ENCODE assay signal across 14 mouse cellular contexts in genomic region chr10:63176471-63176931, GRCm38 (mm10). TPM values are rescaled to one million over a fixed set of nuclear protein-coding genes. Genes with fewer than 3 reads are reported as not detected.
DNase-seq lines count a peak whose midpoint lies in the region; ATAC-seq and TF ChIP-seq lines count a peak whose summit lies in the region.
"Had no signal": no experiment of that assay in that cellular context is flagged by ENCODE, and none has a peak within 500 bp of the region (broad histone marks: within the 10 kb centered on the region; RNA-seq: fewer than 3 reads in every experiment).

No protein-coding gene starts in this region.

- no peaks in the 10 kb centered on the region for H3K36me3 ChIP-seq in liver, postnatal 0 days (replicated peaks; ENCODE audit: insufficient read depth, low read length)
- H3K36me3 ChIP-seq: G1E; heart, embryonic 10.5 days; midbrain, embryonic 12.5 days had no signal

- 36% methylated on average over 8 of the region's 8 CpGs for WGBS in lung, adult 2 months
- WGBS in bone marrow, adult 2 months, result 1% methylated on average over 8 of the region's 8 CpGs
- WGBS in liver, postnatal 0 days (ENCODE audit: insufficient replicate concordance), result 27% methylated on average over 8 of the region's 8 CpGs

- H3K4me3 ChIP-seq in lung, adult 2 months (replicated peaks; ENCODE audit: extremely low read depth, low read depth, low read length), result peak overlapping the region; percentile 45
- H3K4me3 ChIP-seq in bone marrow, adult 2 months (replicated peaks; ENCODE audit: control insufficient read depth, low read depth, low read length), result peak overlapping the region; percentile 61
- H3K4me3 ChIP-seq in liver, postnatal 0 days (ENCODE audit: low read depth, low read length), result peak overlapping the region; percentile 32
- H3K4me3 ChIP-seq: heart, embryonic 10.5 days; midbrain, embryonic 12.5 days had no signal

- TF ChIP-seq POLR2A in lung, adult 2 months (IDR thresholded peaks at IDR 0.05; ENCODE audit: borderline replicate concordance, extremely low read depth, low read depth, low read length), result no peak
- no peak for TF ChIP-seq POLR2A in bone marrow, adult 2 months (IDR thresholded peaks at IDR 0.05; ENCODE audit: borderline replicate concordance, control insufficient read depth, low read depth, low read length)

- TF ChIP-seq EP300 in liver, postnatal 0 days (IDR thresholded peaks at IDR 0.05; ENCODE audit: low read depth), result no peak

- H3K27me3 ChIP-seq in liver, postnatal 0 days (ENCODE audit: insufficient read depth, low read length), result no peaks in the 10 kb centered on the region

- no peak for DNase-seq in lung, adult 2 months
- no peak for DNase-seq in lung, postnatal 14 days
- no peak for DNase-seq in liver, postnatal 0 days
- DNase-seq in cerebellum, postnatal 25 days, result no peak
- DNase-seq in layer of hippocampus, adult 9-11 months, result no peak
- DNase-seq in left cerebral cortex, postnatal 10 days (ENCODE audit: extremely low spot score in 1 of 2, low spot score in 2 of 2), result no peak
- DNase-seq: layer of hippocampus, postnatal 36 days had no signal

- H3K27ac ChIP-seq in bone marrow, adult 2 months (ENCODE audit: control insufficient read depth, insufficient read depth, low read depth, low read length, poor library complexity), result peak overlapping the region; percentile 89
- H3K27ac ChIP-seq in liver, postnatal 0 days (ENCODE audit: low read depth), result peak overlapping the region; percentile 83
- H3K27ac ChIP-seq: heart, embryonic 10.5 days; midbrain, embryonic 12.5 days had no signal

- no peaks in the 10 kb centered on the region for H3K9me3 ChIP-seq in liver, postnatal 0 days (ENCODE audit: low read length)
- H3K9me3 ChIP-seq: G1E; heart, embryonic 10.5 days; midbrain, embryonic 12.5 days had no signal

- intact Hi-C loops in left cerebral cortex, postnatal 10 days (cut with DNase I), result no loop called here

- peak overlapping the region; percentile 16; the same call in 1 of the 2 replicates for H3K9ac ChIP-seq in liver, postnatal 0 days (replicated peaks)
- H3K9ac ChIP-seq: midbrain, embryonic 12.5 days had no signal

- H3K4me2 ChIP-seq in liver, postnatal 0 days (ENCODE audit: low read depth, low read length), result peak overlapping the region; percentile 65
- H3K4me2 ChIP-seq: midbrain, embryonic 12.5 days had no signal

- H3K4me1 ChIP-seq in lung, adult 2 months (ENCODE audit: control insufficient read depth, insufficient read depth, low read length), result no peaks in the 10 kb centered on the region
- peaks cover 1% of the 10 kb centered on the region; the same call in 1 of the 2 replicates for H3K4me1 ChIP-seq in bone marrow, adult 2 months (ENCODE audit: control insufficient read depth, insufficient read depth, low read length)
- H3K4me1 ChIP-seq in liver, postnatal 0 days (ENCODE audit: insufficient read depth), result peaks cover 3% of the 10 kb centered on the region; the same call in 1 of the 2 replicates

- peak; percentile 51 for ATAC-seq in liver, postnatal 0 days
- ATAC-seq in neutrophil, adult 5-6 weeks (ENCODE audit: extremely low read depth, insufficient number of reproducible peaks, low FRiP score, poor library complexity, severe bottlenecking), result peak; percentile 76

- TF ChIP-seq CTCF in lung, adult 2 months (IDR thresholded peaks at IDR 0.05; ENCODE audit: insufficient read depth, low read length), result no peak
- no peak for TF ChIP-seq CTCF in bone marrow, adult 2 months (IDR thresholded peaks at IDR 0.05; ENCODE audit: control insufficient read depth, insufficient read depth, low read length)
- no peak for TF ChIP-seq CTCF in liver, postnatal 0 days (IDR thresholded peaks at IDR 0.05; ENCODE audit: low read depth)

RNA-seq across cellular contexts. Expression of gene Mypn, which starts 27.3 kb away (rescaled TPM):
- 0.63 and 2.6 TPM in 2 replicates for polyA plus RNA-seq in lung, adult 2 months (2012; rRNA removed)
- polyA plus RNA-seq in bone marrow, adult 2 months (2011; ENCODE audit: insufficient read depth, insufficient read length, low replicate concordance, missing spikeins), result 0.31 TPM in 1 of 2 replicates, not detected in the other
- polyA plus RNA-seq in liver, postnatal 0 days (2015; fragmentation: Nextera tagmentation; extraction: Ambion mirVana), result 0.04 and 0.18 TPM in 2 replicates
- total RNA-seq in neutrophil, adult 5-6 weeks (2017), result not detected in 2 replicates
- 1 to 10 TPM; 5.6 to 7.5 TPM for total RNA-seq in left cerebral cortex, postnatal 10 days (2021)
- total RNA-seq: G1E had no signal
- polyA plus RNA-seq: forebrain, embryonic 11.5 days; G1E; intestine, embryonic 14.5 days had no signal
